10 mouse cellular contexts compared by ENCODE assay signal in the genomic region with DNA sequence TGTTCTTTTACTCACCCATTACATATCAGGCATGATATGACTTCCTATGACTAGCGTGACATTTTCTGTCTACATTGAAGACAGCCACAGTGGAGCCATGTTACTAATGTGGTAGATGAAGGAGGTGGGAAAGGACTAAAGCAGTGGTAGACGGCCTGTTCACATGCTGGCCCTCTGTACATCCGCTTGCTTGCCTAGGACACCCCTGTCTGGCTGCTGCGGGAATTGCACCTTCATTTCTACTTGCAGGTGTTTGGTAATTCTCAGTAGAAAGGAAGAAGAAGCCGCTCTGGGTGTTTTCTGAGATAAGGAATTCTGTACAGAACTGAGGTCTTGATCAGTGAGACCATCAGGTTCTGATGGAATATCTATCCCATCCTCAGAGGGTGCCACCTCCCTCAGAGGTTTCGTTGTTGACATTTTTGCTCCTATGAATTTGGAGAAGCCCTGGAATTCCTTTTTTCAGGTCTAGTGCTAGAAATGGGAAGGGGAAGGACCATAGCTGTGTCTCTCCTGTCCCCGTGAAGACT. TPM values are rescaled to one million over a fixed set of nuclear protein-coding genes. Genes with fewer than 3 reads are reported as not detected.
DNase-seq lines count a peak whose midpoint lies in the region; ATAC-seq and TF ChIP-seq lines count a peak whose summit lies in the region.
"Had no signal": no experiment of that assay in that cellular context is flagged by ENCODE, and none has a peak within 500 bp of the region (broad histone marks: within the 10 kb centered on the region; RNA-seq: fewer than 3 reads in every experiment).

No protein-coding gene starts in this region.

- H3K27me3 ChIP-seq in intestine, postnatal 0 days (replicated peaks; ENCODE audit: control insufficient read depth, insufficient read depth, low read length) = no peaks in the 10 kb centered on the region
- no peaks in the 10 kb centered on the region for H3K27me3 ChIP-seq in intestine, embryonic 15.5 days (replicated peaks)
- H3K27me3 ChIP-seq in MEL (ENCODE audit: control insufficient read depth in 1 of 2, insufficient read depth in 2 of 2, low read length in 2 of 2) = no peaks in the 10 kb centered on the region
- H3K27me3 ChIP-seq in splenic B cell, adult 2 months (ENCODE audit: control insufficient read depth, insufficient read depth, low read length, poor library complexity, severe bottlenecking) = no peaks in the 10 kb centered on the region
- H3K27me3 ChIP-seq: heart, embryonic 15.5 days; neural tube, embryonic 12.5 days had no signal

- 77% methylated on average over 7 of the region's 7 CpGs for WGBS in intestine, postnatal 0 days
- 83% methylated on average over 7 of the region's 7 CpGs for WGBS in intestine, embryonic 15.5 days

- H3K9me3 ChIP-seq in intestine, postnatal 0 days (ENCODE audit: control insufficient read depth) = no peaks in the 10 kb centered on the region
- no peaks in the 10 kb centered on the region for H3K9me3 ChIP-seq in intestine, embryonic 15.5 days
- no peaks in the 10 kb centered on the region for H3K9me3 ChIP-seq in MEL (replicated peaks; ENCODE audit: insufficient read depth, low read length)
- H3K9me3 ChIP-seq: heart, embryonic 15.5 days; neural tube, embryonic 12.5 days had no signal

- H3K27ac ChIP-seq in intestine, postnatal 0 days (ENCODE audit: low read depth, low read length) = no peak overlapping the region
- no peak overlapping the region for H3K27ac ChIP-seq in intestine, embryonic 15.5 days
- no peak overlapping the region for H3K27ac ChIP-seq in MEL (ENCODE audit: control insufficient read depth, low read depth, low read length)
- H3K27ac ChIP-seq: heart, embryonic 15.5 days; neural tube, embryonic 12.5 days had no signal

- TF ChIP-seq RAD21 in MEL (IDR thresholded peaks at IDR 0.05; ENCODE audit: low read depth, low read length) = peak; percentile 52

- no peak overlapping the region for H3K4me2 ChIP-seq in intestine, postnatal 0 days (replicated peaks; ENCODE audit: low read depth)
- H3K4me2 ChIP-seq in intestine, embryonic 15.5 days (replicated peaks) = no peak overlapping the region
- H3K4me2 ChIP-seq: heart, embryonic 15.5 days; neural tube, embryonic 12.5 days had no signal

- H3K36me3 ChIP-seq in intestine, postnatal 0 days (ENCODE audit: control insufficient read depth, insufficient read depth) = no peaks in the 10 kb centered on the region
- no peaks in the 10 kb centered on the region for H3K36me3 ChIP-seq in intestine, embryonic 15.5 days
- H3K36me3 ChIP-seq in MEL (ENCODE audit: control insufficient read depth in 1 of 2, insufficient read depth in 2 of 2, low read length in 2 of 2) = peaks cover 0 to 11% of the 10 kb centered on the region in 2 experiments; a peak in 2 of 4 replicates
- no peaks in the 10 kb centered on the region for H3K36me3 ChIP-seq in splenic B cell, adult 2 months (ENCODE audit: control insufficient read depth, insufficient read depth, low read length, poor library complexity, severe bottlenecking)
- H3K36me3 ChIP-seq: heart, embryonic 15.5 days; neural tube, embryonic 12.5 days had no signal

- TF ChIP-seq CTCF in intestine, postnatal 0 days (IDR thresholded peaks at IDR 0.05; ENCODE audit: low read depth) = peak; percentile 76
- peak in 2 of 3 experiments; percentile 44 to 46; a peak in 4 of 6 replicates for TF ChIP-seq CTCF in MEL (IDR thresholded peaks at IDR 0.05 in 2 of 3, conservative IDR thresholded peaks at IDR 0.05 in 1 of 3; ENCODE audit: control insufficient read depth in 1 of 3, insufficient read depth in 1 of 3, low read depth in 2 of 3, low read length in 3 of 3, poor library complexity in 1 of 3, severe bottlenecking in 1 of 3)

- ATAC-seq in intestine, postnatal 0 days = no peak
- ATAC-seq in intestine, embryonic 15.5 days = no peak

- intact Hi-C loops in heart, postnatal 10 days (cut with DNase I) = no loop called here

- H3K4me1 ChIP-seq in intestine, postnatal 0 days (replicated peaks; ENCODE audit: control insufficient read depth, insufficient read depth, low read length) = no peaks in the 10 kb centered on the region
- no peaks in the 10 kb centered on the region for H3K4me1 ChIP-seq in intestine, embryonic 15.5 days (replicated peaks)
- peaks cover 4 to 8% of the 10 kb centered on the region in 2 experiments; a peak in 3 of 4 replicates for H3K4me1 ChIP-seq in MEL (ENCODE audit: control insufficient read depth in 1 of 2, insufficient read depth in 2 of 2, low read length in 2 of 2)
- H3K4me1 ChIP-seq: neural tube, embryonic 12.5 days had no signal

- H3K79me2 ChIP-seq in MEL (ENCODE audit: control insufficient read depth, insufficient read depth, low read length, poor library complexity) = no peaks in the 10 kb centered on the region

- no peak overlapping the region for H3K4me3 ChIP-seq in intestine, postnatal 0 days (ENCODE audit: low read depth, low read length)
- no peak overlapping the region for H3K4me3 ChIP-seq in intestine, embryonic 15.5 days (replicated peaks)
- no peak overlapping the region for H3K4me3 ChIP-seq in MEL (ENCODE audit: control insufficient read depth in 1 of 2, insufficient read depth in 1 of 2, low read depth in 2 of 2, low read length in 2 of 2)
- H3K4me3 ChIP-seq: heart, embryonic 15.5 days; neural tube, embryonic 12.5 days had no signal

- DNase-seq in MEL (ENCODE audit: low read depth, low spot score) (peak; percentile 45), liver (peak; percentile 60)
- peak; percentile 63 for DNase-seq in splenic B cell, adult 2 months (ENCODE audit: low read depth, low spot score)
- no peak for DNase-seq in right cerebral cortex, postnatal 25 days
- no peak for DNase-seq in heart, postnatal 10 days
- no peak for DNase-seq in heart, adult 18-20 months

- TF ChIP-seq POLR2A in MEL (IDR thresholded peaks at IDR 0.05; ENCODE audit: control insufficient read depth in 1 of 2, insufficient read depth in 1 of 2, low read depth in 1 of 2, low read length in 2 of 2, poor library complexity in 1 of 2) = no peak

- 0 out of 4 replicates have a peak, but pooled peaks of 1 of the 2 experiments have one; percentile 22 for TF ChIP-seq EP300 in MEL (IDR thresholded peaks at IDR 0.05; ENCODE audit: low read depth in 1 of 2, low read length in 2 of 2)

- no peak overlapping the region for H3K9ac ChIP-seq in intestine, postnatal 0 days (ENCODE audit: low read depth, low read length)
- H3K9ac ChIP-seq in intestine, embryonic 15.5 days = no peak overlapping the region
- no peak overlapping the region for H3K9ac ChIP-seq in MEL (ENCODE audit: control insufficient read depth, low read depth, low read length, poor library complexity, severe bottlenecking)
- H3K9ac ChIP-seq: heart, embryonic 15.5 days; neural tube, embryonic 12.5 days had no signal

TF ChIP-seq in MEL, 35 proteins besides CTCF, POLR2A, EP300 and RAD21:
- TF ChIP-seq KAT2A (conservative IDR thresholded peaks at IDR 0.05; ENCODE audit: low read depth, low read length) (no peak), ZC3H11A (IDR thresholded peaks at IDR 0.05; ENCODE audit: low read depth, low read length) (peak; percentile 30; the same call in 1 of the 2 replicates), SMC3 (IDR thresholded peaks at IDR 0.05; ENCODE audit: low read depth, low read length) (peak; percentile 41), POLR2AphosphoS2 (IDR thresholded peaks at IDR 0.05; ENCODE audit: low read length) (no peak), MEF2A (IDR thresholded peaks at IDR 0.05; ENCODE audit: extremely low read depth, insufficient replicate concordance, low read depth, low read length, poor library complexity, severe bottlenecking) (no peak), TCF12 (IDR thresholded peaks at IDR 0.05; ENCODE audit: low read depth, low read length) (no peak), NELFE (IDR thresholded peaks at IDR 0.05; ENCODE audit: low read depth, low read length) (no peak), USF2 (IDR thresholded peaks at IDR 0.05; ENCODE audit: borderline replicate concordance in 1 of 2, insufficient read depth in 1 of 2, low read depth in 1 of 2, low read length in 2 of 2) (no peak), GABPA (IDR thresholded peaks at IDR 0.05; ENCODE audit: low read depth, low read length) (no peak), ELF1 (IDR thresholded peaks at IDR 0.05; ENCODE audit: low read depth, low read length) (no peak)

RNA-seq across cellular contexts. Expression of a gene that starts 55.7 kb away (rescaled TPM):
- 13.8 and 14.7 TPM in 2 replicates for polyA plus RNA-seq in intestine, postnatal 0 days (2015; fragmentation: Nextera tagmentation; extraction: Ambion mirVana)
- polyA plus RNA-seq in intestine, embryonic 15.5 days (2015; fragmentation: Nextera tagmentation; extraction: Ambion mirVana) = 40.1 and 42.1 TPM in 2 replicates
- total RNA-seq in MEL (2012; rRNA removed) = 4.7 and 8.1 TPM in 2 replicates
- polyA plus RNA-seq in MEL (2012; ENCODE audit: insufficient read depth in 1 of 2, insufficient read length in 2 of 2, low read depth in 1 of 2, low replicate concordance in 2 of 2, missing spikeins in 1 of 2) = 10 to 100 TPM in 1 of 2 experiments, not detected in 1; 23.7 TPM
- total RNA-seq in heart, postnatal 10 days (2021) = 10 to 100 TPM; 91.3 to 92.8 TPM
- 10 to 100 TPM; 38.5 to 38.7 TPM for total RNA-seq in heart, adult 18-20 months (2021)

Comparison
In these comparisons a context has a peak if more than half of its experiments do, and no peak if none do; other contexts are left out.
1. DNase-seq: peak in MEL (single experiment), liver (single experiment) and splenic B cell, adult 2 months (single experiment); none in right cerebral cortex, postnatal 25 days (single experiment), heart, postnatal 10 days (0 of 2) and heart, adult 18-20 months (0 of 2).